Mouse (Mus musculus) forebrain, embryonic 14.5 days (tissue): ENCODE results near the gene Gm20388. TPM values are rescaled to one million over a fixed set of nuclear protein-coding genes. Genes with fewer than 3 reads are reported as not detected.

Source experiments
- ATAC-seq: fragments of 200-750 bp; cut with Nextera tagmentation; 2 replicates; pipeline ENCODE4 v1.8.0; 2017; ENCODE audit warnings: mild to moderate bottlenecking, moderate library complexity
- DNase-seq: peaks from one replicate; pipeline ENCODE4 v3.0.0-alpha.2; 2015; ENCODE audit warnings: low spot score
- H3K27ac ChIP-seq: fragments of 300-500 bp; sonication (generic); 2 replicates; pipeline ENCODE4 v1.5.1; 2014; ENCODE audit warnings: low read depth, mild to moderate bottlenecking, control low read depth, low read length, moderate library complexity
- H3K27me3 ChIP-seq: fragments of 300-500 bp; sonication (generic); replicated peaks from 2 replicates; pipeline ENCODE4 v1.6.1; 2014; ENCODE audit warnings: low read length, control low read depth, mixed read lengths; ENCODE audit not compliant: control insufficient read depth, insufficient read depth
- H3K36me3 ChIP-seq: fragments of 300-500 bp; sonication (generic); 2 replicates; pipeline ENCODE4 v1.6.1; 2014; ENCODE audit warnings: low read length, control low read depth; ENCODE audit not compliant: control insufficient read depth, insufficient read depth
- H3K4me1 ChIP-seq: fragments of 300-500 bp; sonication (generic); 2 replicates; pipeline ENCODE4 v1.6.1; 2014; ENCODE audit warnings: antibody characterized with exemption, low read length, control low read depth; ENCODE audit not compliant: control insufficient read depth, insufficient read depth
- H3K4me2 ChIP-seq: fragments of 300-500 bp; sonication (generic); 2 replicates; pipeline ENCODE4 v1.6.1; 2014; ENCODE audit warnings: mild to moderate bottlenecking, control low read depth, low read length
- H3K4me3 ChIP-seq: fragments of 300-500 bp; sonication (generic); 2 replicates; pipeline ENCODE4 v1.5.1; 2014; ENCODE audit warnings: low read depth, low read length, control low read depth
- H3K9ac ChIP-seq: fragments of 300-500 bp; sonication (generic); 2 replicates; pipeline ENCODE4 v1.6.1; 2014; ENCODE audit warnings: mild to moderate bottlenecking, low read length, control low read depth, moderate library complexity
- H3K9me3 ChIP-seq: fragments of 300-500 bp; sonication (generic); replicated peaks from 2 replicates; pipeline ENCODE4 v1.6.1; 2016; ENCODE audit warnings: low read length, control low read depth, mixed read lengths; ENCODE audit not compliant: control insufficient read depth
- WGBS: fragments of 180-500 bp; shearing (Covaris S2); extraction: QIAGEN DNeasy Blood & Tissue Kit; methylation state at CpG from one replicate; pipeline ENCODE4 v1.1.7; 2014; 5-methylcytosine and 5-hydroxymethylcytosine counted together
- polyA plus RNA-seq: library from polyadenylated mRNA; unstranded; fragments of >200 nt; fragmentation: Nextera tagmentation; extraction: Ambion mirVana; gene quantifications from 2 replicates; pipeline ENCODE4 v1.2.1, GENCODE M21; 2014

The Gm20388 gene
- polyA plus RNA-seq, 1 experiment from 2014 or later, result 7.4 TPM

GRCm38 (mm10) chr8:121023736-121024135, 1113.1 kb downstream of the Gm20388 start:
- no peaks in the 10 kb centered on the region for H3K27me3 ChIP-seq
- DNase-seq (no peak), ATAC-seq (no peak)
- no peaks in the 10 kb centered on the region for H3K9me3 ChIP-seq
- H3K9ac ChIP-seq, result no peak overlapping the region
- no peak overlapping the region for H3K4me2 ChIP-seq
- WGBS, result 79% methylated on average over 18 of the region's 18 CpGs
- no peaks in the 10 kb centered on the region for H3K4me1 ChIP-seq
- no peaks in the 10 kb centered on the region for H3K36me3 ChIP-seq
- no peak overlapping the region for H3K4me3 ChIP-seq
- H3K27ac ChIP-seq, result no peak overlapping the region

DNA sequence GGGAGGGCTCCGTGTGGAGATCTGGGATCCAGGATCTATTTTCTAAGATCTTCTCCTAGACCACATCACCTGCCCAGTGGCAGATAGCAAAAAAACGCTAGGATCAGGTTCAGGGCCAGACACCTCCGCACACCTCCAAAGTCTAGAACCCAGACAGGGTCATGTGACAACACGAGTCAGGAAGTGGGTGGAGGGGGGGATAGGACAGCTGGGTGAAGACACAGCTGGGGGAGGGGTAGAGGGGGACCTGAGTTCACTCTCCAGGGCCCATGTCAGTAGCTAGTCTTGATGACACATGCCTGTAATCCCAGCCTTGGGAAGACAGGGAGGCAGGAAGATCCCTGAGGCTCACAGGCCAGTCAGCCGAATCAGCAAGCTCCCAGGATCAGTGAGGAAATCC, 1114.8 kb downstream of the Gm20388 start:
- no peak overlapping the region for H3K27ac ChIP-seq
- no peaks in the 10 kb centered on the region for H3K9me3 ChIP-seq
- H3K9ac ChIP-seq, result no peak overlapping the region
- no peak overlapping the region for H3K4me2 ChIP-seq
- 81% methylated on average over 5 of the region's 5 CpGs for WGBS
- no peaks in the 10 kb centered on the region for H3K36me3 ChIP-seq
- H3K4me1 ChIP-seq, result no peaks in the 10 kb centered on the region
- H3K4me3 ChIP-seq, result no peak overlapping the region
- no peaks in the 10 kb centered on the region for H3K27me3 ChIP-seq
- DNase-seq (no peak), ATAC-seq (no peak)

GRCm38 (mm10) chr8:121027787-121028186, 1117.1 kb downstream of the Gm20388 start:
- no peaks in the 10 kb centered on the region for H3K9me3 ChIP-seq
- no peak for ATAC-seq
- no peaks in the 10 kb centered on the region for H3K27me3 ChIP-seq
- no peaks in the 10 kb centered on the region for H3K36me3 ChIP-seq
- 40% methylated on average over 13 of the region's 13 CpGs for WGBS
- H3K4me2 ChIP-seq, result no peak overlapping the region
- H3K4me1 ChIP-seq, result no peaks in the 10 kb centered on the region
- H3K9ac ChIP-seq, result no peak overlapping the region
- H3K27ac ChIP-seq, result no peak overlapping the region
- DNase-seq, result peak; percentile 14
- H3K4me3 ChIP-seq, result no peak overlapping the region

DNA sequence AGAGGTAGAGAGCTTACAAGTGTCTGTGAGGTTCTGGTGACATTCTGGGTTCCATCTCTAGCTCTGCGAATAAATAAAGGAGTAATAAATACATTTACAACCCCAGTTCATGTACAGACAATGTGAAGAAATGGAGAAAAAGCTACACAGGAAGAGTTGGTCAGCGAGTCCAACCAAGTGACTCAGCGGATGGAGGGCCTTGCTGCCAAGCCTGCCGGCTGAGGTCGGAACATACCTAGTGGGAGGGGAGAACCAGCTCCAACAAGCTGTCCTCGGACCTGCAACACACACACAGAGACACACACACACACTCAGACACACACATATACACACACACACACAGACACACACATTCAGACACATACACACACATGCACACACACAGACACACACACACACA, 1118.4 kb downstream of the Gm20388 start:
- Histone ChIP-seq H3K36me3 (no peaks in the 10 kb centered on the region), H3K9me3 (no peaks in the 10 kb centered on the region), H3K27ac (no peak overlapping the region), H3K27me3 (no peaks in the 10 kb centered on the region), H3K9ac (no peak overlapping the region), H3K4me3 (no peak overlapping the region), H3K4me2 (no peak overlapping the region), H3K4me1 (no peaks in the 10 kb centered on the region)
- DNase-seq, result no peak
- 88% methylated on average over 6 of the region's 6 CpGs for WGBS
- no peak for ATAC-seq

DNA sequence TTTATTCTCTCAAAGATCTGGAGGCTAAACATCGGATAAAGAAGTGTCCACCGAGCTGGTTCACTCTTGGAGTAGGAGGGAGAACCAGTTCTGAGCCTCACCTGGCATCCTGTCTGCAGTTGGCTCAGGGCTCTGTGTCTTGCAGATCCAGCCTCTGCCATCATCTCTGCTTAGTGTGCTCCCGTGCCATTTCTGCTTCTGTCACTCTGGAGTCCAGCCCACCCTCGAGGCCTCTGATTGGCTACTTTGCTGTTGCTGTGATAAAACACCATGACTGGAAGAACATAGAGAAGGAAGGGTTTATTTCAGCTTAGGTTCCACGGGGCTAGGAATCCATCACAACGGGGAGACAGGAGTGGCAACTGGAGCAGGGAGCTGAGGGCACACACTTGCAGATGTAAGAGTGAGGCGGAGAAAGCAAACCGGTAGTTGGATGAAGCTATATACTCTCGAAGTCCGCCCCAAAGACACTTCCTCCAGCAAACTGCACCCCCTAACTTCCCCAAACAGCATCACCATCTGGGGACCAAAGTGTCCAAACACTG, 1119.9 kb downstream of the Gm20388 start:
- H3K4me1 ChIP-seq, result no peaks in the 10 kb centered on the region
- no peak overlapping the region for H3K4me2 ChIP-seq
- H3K36me3 ChIP-seq, result no peaks in the 10 kb centered on the region
- 75% methylated on average over 10 of the region's 10 CpGs for WGBS
- H3K9ac ChIP-seq, result no peak overlapping the region
- peak; percentile 59 for DNase-seq
- H3K4me3 ChIP-seq, result no peak overlapping the region
- no peaks in the 10 kb centered on the region for H3K9me3 ChIP-seq
- no peaks in the 10 kb centered on the region for H3K27me3 ChIP-seq
- no peak for ATAC-seq
- H3K27ac ChIP-seq, result no peak overlapping the region

DNA sequence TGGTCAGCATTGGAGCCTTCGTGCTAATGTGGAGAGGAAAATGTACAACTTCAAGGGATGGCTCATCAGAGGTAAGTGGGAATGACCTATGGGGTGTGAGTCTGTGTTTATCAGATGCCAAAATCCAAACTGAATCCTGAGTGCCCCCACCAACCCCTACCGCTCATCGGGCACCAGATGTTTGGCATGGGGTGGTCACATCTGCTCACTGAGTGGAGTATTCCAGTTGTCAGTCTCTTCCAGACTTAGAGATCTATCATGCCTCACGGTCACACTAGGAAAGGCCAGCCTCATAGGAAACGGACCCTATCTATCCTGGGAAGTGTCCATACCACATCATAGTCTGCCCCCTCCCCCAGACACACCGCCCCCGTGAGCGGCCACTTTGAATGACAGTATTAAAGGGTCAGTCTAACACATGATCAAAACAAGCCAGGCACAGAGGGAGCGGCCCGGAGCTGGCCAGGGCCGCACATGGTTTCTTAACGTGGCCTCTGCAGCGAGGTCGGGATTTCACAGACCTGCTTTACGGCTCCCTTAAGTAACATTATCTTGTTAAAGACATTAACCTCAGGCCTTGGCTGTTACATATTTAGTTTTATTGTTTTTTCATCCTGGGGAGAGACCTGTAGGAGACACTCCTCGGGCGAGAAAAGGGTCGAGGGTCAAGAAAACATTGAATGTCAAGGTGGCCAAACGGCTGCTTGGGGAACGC, 1122.8 kb downstream of the Gm20388 start:
- H3K27ac ChIP-seq, result no peak overlapping the region
- DNase-seq (no peak), ATAC-seq (no peak)
- WGBS, result 88% methylated on average over 20 of the region's 20 CpGs
- no peak overlapping the region for H3K9ac ChIP-seq
- H3K4me3 ChIP-seq, result no peak overlapping the region
- no peaks in the 10 kb centered on the region for H3K4me1 ChIP-seq
- no peaks in the 10 kb centered on the region for H3K27me3 ChIP-seq
- H3K36me3 ChIP-seq, result no peaks in the 10 kb centered on the region
- no peak overlapping the region for H3K4me2 ChIP-seq
- no peaks in the 10 kb centered on the region for H3K9me3 ChIP-seq

DNA sequence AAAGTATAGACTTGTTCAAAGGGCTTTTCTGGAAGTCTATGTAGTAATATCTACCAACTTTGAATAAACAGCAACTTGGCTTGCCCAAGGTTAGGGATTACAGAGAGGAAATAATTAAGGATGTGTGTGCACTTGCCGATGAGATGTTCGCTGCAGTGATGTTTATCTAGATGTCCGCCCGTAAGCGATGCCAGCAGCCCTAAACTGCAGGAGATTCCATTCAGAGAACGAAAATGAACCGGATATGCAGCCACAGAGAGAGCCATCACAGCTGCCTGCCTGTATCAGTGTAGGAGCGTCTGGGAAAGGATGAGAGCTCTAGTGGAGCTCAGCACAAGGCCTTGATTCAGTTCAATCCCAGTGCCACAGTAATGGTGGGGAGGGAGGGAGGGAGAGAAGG, 1125.0 kb downstream of the Gm20388 start:
- DNase-seq (no peak), ATAC-seq (no peak)
- H3K9me3 ChIP-seq, result no peaks in the 10 kb centered on the region
- no peaks in the 10 kb centered on the region for H3K36me3 ChIP-seq
- H3K27ac ChIP-seq, result no peak overlapping the region
- WGBS, result 83% methylated on average over 8 of the region's 8 CpGs
- H3K4me1 ChIP-seq, result no peaks in the 10 kb centered on the region
- H3K9ac ChIP-seq, result no peak overlapping the region
- H3K4me2 ChIP-seq, result no peak overlapping the region
- H3K27me3 ChIP-seq, result no peaks in the 10 kb centered on the region
- no peak overlapping the region for H3K4me3 ChIP-seq

GRCm38 (mm10) chr8:121043719-121044440, 1133.2 kb downstream of the Gm20388 start:
- Histone ChIP-seq H3K27ac (no peak overlapping the region), H3K4me3 (no peak overlapping the region), H3K4me2 (no peak overlapping the region), H3K36me3 (no peaks in the 10 kb centered on the region), H3K9me3 (no peaks in the 10 kb centered on the region), H3K4me1 (no peaks in the 10 kb centered on the region), H3K9ac (no peak overlapping the region), H3K27me3 (no peaks in the 10 kb centered on the region)
- no peak for DNase-seq
- 75% methylated on average over 19 of the region's 19 CpGs for WGBS
- ATAC-seq, result no peak

GRCm38 (mm10) chr8:121047441-121047840, 1136.8 kb downstream of the Gm20388 start:
- H3K27me3 ChIP-seq, result no peaks in the 10 kb centered on the region
- H3K4me1 ChIP-seq, result no peaks in the 10 kb centered on the region
- H3K9ac ChIP-seq, result no peak overlapping the region
- DNase-seq (no peak), ATAC-seq (no peak)
- H3K36me3 ChIP-seq, result no peaks in the 10 kb centered on the region
- H3K9me3 ChIP-seq, result no peaks in the 10 kb centered on the region
- no peak overlapping the region for H3K27ac ChIP-seq
- no peak overlapping the region for H3K4me3 ChIP-seq
- no peak overlapping the region for H3K4me2 ChIP-seq
- WGBS, result 70% methylated on average over 9 of the region's 9 CpGs
